Mouse (Mus musculus): ENCODE measurements around the gene Cdh9.

The Cdh9 gene

DNA sequence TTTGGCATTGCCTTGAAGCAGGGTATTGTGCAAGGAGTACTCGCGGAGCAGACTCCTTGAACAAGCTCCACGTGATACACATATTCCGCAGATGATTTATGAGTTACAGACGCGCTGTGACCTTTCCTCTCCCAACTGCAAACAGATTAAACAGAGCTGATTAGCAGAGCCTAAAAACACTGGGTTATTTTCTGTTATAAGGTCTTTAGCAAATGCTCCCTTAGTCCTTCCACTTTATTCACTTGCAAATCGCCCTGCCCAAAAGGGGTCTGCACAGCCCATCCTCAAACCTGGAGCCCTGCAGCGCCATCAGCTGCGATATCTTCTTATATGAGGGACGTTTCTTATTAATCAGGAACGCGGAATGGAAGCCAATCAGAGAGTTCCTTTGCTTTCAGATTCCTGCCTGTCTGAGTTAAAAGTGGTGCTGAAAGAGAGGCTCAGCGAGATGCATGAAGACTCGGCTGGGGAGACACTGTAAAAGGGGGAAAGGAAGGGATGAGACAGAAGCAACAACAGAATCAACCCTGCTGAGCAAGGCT lies at the start of gene Cdh9:
TSS of gene Cdh9 (plus strand) at position 287 of the 542 bp plus-strand sequence.
- DNase-seq (ENCODE audit: extremely low read depth, low read depth, low spot score), result peak; percentile 19

DNA sequence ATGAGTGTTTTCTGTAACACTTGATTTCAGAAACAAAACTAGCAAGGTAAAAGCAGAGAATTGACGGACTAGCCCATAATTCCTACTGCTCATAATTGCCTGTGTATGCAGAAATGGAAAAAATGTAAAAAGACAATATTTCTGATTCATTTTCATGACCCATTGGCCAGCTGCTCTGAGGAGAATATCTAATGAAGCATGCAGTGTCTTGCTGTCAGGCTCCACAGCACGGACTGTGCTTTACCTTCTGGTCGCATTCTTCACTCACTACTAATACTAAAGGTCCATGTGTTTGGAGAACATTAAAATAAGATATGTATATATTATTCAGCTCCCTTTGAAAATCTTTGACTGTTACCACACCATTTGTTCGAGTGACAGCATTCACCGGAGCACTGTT lies 49.5 kb upstream of the Cdh9 start:
- DNase-seq (ENCODE audit: extremely low read depth, low read depth, low spot score), result no peak

DNA sequence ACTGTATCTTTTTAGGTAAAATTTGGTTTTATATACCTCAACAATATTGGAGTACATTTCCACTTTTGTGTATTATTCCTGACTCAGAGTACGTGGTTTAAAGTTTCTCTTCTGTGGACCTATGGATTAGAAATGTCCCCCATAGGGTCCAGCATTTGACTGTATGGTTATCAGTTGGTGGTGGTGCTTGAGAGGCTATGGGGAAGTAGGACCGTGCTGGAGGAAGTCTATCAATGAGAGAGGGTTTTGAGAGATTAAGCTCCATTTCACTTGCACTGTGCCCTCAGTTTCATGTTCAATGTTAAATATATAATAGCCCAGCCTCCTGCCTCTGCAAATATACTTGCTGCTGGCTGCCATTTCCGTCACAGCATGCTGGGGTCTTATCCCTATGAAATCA lies 28.7 kb upstream of the Cdh9 start:
- no peak for DNase-seq (ENCODE audit: extremely low read depth, low read depth, low spot score)

DNA sequence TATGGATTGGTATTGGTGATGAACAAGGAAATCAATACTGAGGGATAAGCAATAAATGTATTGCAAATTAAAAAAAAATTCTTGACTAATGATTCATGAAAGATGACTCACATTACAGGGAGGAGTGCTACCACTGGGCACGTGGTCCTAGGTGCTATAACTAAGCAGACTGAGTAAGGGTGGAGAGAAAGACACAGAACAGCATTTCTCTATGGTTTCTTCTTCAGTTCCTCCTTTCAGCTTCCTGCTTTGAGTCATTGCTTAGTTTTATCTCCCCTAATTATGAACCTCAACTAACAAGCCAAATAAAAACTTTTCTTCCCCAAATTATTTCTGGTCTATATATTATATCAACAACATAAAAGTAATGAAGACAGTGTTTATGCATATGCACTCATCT lies 26.2 kb upstream of the Cdh9 start:
- DNase-seq (ENCODE audit: extremely low read depth, low read depth, low spot score), result no peak

DNA sequence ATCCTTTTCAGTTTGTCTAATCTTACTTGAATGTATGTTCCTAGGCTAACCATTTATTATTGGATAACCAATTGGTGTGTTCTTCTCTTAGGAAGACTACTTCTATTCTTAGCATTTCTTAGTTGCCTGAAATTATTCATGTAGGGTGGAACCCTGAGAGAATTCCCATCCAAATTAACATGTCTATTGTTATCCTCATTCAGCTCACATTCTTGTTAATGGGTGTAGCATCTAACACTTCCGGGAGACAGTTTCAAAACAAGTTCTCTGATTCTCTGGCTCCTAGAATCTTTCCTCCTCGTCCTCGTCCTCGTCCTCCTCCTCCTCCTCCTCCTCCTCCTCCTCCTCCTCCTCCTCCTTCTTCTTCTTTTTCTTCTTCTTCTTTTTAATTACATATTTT lies 10.5 kb downstream of the Cdh9 start:
- DNase-seq (ENCODE audit: extremely low read depth, low read depth, low spot score), result no peak

DNA sequence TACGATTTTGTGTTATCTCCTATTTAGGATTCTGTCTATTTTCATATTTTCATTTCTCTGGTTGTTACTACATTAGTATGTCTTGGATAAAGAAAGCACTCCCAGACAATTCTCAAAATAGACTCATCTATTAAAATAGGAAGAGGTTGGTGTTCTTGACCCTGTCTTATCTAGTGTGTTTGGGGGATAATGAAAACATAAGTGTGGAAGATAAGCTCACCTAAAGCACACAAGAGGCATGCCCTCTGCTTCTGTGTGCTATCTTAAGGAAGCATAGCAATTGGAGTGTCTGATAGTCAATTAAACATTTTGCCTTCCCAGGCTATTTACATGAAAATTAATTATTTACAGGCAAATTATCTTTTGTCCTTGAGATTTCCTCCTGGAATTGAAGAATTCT lies 18.1 kb downstream of the Cdh9 start:
- DNase-seq (ENCODE audit: extremely low read depth, low read depth, low spot score), result no peak

DNA sequence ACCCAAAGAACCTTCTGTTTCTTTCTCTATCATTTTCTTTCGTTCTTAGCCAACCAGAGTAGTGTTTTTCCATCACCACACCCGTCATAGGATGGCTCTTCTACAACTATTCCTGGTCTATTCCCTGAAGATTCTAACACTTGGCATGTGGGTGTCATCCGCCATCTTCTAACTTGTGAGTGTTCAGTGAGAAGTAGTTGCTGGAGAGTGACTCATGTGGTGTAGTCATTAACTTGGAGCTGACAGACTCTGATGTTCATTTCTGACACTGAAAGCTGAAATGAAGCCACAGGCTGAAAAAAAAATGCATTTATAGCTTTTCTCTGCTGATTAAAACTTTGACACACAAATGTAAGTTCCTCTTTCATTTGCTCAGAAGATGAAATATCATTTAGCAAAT lies 34.7 kb downstream of the Cdh9 start:
- no peak for DNase-seq (ENCODE audit: extremely low read depth, low read depth, low spot score)

DNA sequence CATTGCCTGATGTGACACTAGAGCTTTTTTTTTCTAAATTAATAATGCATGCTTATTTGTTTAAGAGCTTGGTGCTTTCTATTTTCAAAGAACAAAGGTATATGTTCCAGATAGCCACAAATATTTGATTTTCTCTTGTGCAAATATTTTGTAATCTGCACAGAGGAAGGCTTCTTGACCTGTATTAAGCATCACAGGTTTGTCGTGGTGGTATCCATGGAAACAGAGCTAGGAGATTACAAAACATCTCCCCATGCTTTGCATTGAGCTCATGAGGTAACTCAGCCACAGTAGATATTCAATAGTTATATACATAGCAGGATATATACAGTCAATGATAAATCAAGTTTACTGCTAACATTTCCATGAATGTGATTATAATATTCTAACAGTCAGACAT lies 56.0 kb downstream of the Cdh9 start:
- DNase-seq (ENCODE audit: extremely low read depth, low read depth, low spot score), result no peak

- no peak for DNase-seq (ENCODE audit: extremely low read depth, low read depth, low spot score)
Observed at GRCm38 (mm10) chr15:16792857-16793256, 64.3 kb downstream of the Cdh9 start.

DNA sequence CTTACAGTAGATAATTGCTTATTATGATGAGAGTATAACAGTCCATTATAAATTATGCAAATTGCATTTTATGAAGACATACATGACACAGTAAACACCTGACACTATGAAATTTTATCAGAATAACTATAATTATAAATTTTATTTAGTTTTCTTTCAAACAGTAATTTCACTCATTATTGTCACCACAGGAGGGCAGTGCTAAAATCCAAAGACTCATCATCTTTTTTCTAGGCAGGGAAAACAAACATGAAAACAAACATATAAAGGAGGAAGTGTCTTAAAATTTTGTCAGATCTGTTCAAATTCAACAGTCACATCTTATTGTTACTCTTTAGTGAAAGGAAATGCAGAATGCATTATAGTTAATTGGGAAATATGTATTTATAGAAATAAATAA lies 72.7 kb downstream of the Cdh9 start:
- no peak for DNase-seq (ENCODE audit: extremely low read depth, low read depth, low spot score)

- no peak for DNase-seq (ENCODE audit: extremely low read depth, low read depth, low spot score)
Observed at GRCm38 (mm10) chr15:16810787-16811186, 82.2 kb downstream of the Cdh9 start.

DNA sequence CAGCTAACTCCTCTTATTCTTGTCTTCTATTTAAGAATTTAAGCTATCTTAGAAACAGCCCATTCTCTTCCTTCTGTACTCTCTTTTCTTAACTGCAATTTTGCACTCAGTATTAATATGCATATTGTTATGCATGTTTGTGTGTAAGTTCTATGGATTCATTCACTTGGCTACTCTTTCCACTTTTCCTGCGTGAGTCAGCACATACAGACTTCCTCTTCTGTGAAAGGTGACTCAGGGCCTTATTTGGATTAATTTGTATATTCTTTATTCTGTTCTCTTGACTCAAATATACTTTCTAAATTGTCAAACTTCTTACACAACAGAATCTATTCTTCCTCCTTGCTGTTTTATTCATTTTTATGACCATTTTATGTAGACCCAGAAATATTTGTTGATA lies 85.5 kb downstream of the Cdh9 start:
- no peak for DNase-seq (ENCODE audit: extremely low read depth, low read depth, low spot score)

GRCm38 (mm10) chr15:16834761-16835160 lies 106.2 kb downstream of the Cdh9 start:
- no peak for DNase-seq (ENCODE audit: extremely low read depth, low read depth, low spot score)

GRCm38 (mm10) chr15:16882542-16882941 lies 154.0 kb downstream of the Cdh9 start:
- no peak for DNase-seq (ENCODE audit: extremely low read depth, low read depth, low spot score)

GRCm38 (mm10) chr15:16896674-16897073 lies 168.1 kb downstream of the Cdh9 start:
- DNase-seq (ENCODE audit: extremely low read depth, low read depth, low spot score), result no peak
